Mouse (Mus musculus): ENCODE measurements around the gene Bicd2. TPM values are rescaled to one million over a fixed set of nuclear protein-coding genes. Genes with fewer than 3 reads are reported as not detected.

Bicd2 gene
- total RNA-seq, 2 experiments from 2014 or later, result 14.8 to 26.2 TPM

Other genes starting within 250 kb of the Bicd2 start
- gene Wnk2, start 193.6 kb upstream of the Bicd2 start, total RNA-seq (2014; fragmentation: Nextera tagmentation), result 0.24 TPM in 1 of 2 replicates, not detected in the other
- not detected in 2 replicates for gene Wnk2, start 193.6 kb upstream of the Bicd2 start, total RNA-seq (2017)
- 34.5 and 36.1 TPM in 2 replicates for gene Ninj1, start 154.1 kb upstream of the Bicd2 start, total RNA-seq (2014; fragmentation: Nextera tagmentation)
- gene Ninj1, start 154.1 kb upstream of the Bicd2 start, total RNA-seq (2017), result 18.7 and 18.9 TPM in 2 replicates
- gene Card19, start 125.5 kb upstream of the Bicd2 start, total RNA-seq (2014; fragmentation: Nextera tagmentation), result 6.7 and 25.3 TPM in 2 replicates
- gene Card19, start 125.5 kb upstream of the Bicd2 start, total RNA-seq (2017), result 11.8 and 16.6 TPM in 2 replicates
- 0.70 and 3.1 TPM in 2 replicates for gene Susd3, start 92.9 kb upstream of the Bicd2 start, total RNA-seq (2014; fragmentation: Nextera tagmentation)
- gene Susd3, start 92.9 kb upstream of the Bicd2 start, total RNA-seq (2017), result 1.6 TPM in 1 of 2 replicates, not detected in the other
- 4.5 and 5.0 TPM in 2 replicates for gene Fgd3, start 21.3 kb upstream of the Bicd2 start, total RNA-seq (2014; fragmentation: Nextera tagmentation)
- 4.6 and 5.2 TPM in 2 replicates for gene Fgd3, start 21.3 kb upstream of the Bicd2 start, total RNA-seq (2017)
- gene Ippk, start 79.7 kb downstream of the Bicd2 start, total RNA-seq (2014; fragmentation: Nextera tagmentation), result 8.9 and 9.8 TPM in 2 replicates
- gene Ippk, start 79.7 kb downstream of the Bicd2 start, total RNA-seq (2017), result 13.0 and 13.2 TPM in 2 replicates
- 0.12 and 0.20 TPM in 2 replicates for gene Tes3-ps, start 151.7 kb downstream of the Bicd2 start, total RNA-seq (2014; fragmentation: Nextera tagmentation)
- gene Tes3-ps, start 151.7 kb downstream of the Bicd2 start, total RNA-seq (2017), result 6.5 and 7.0 TPM in 2 replicates
- gene Ecm2, start 163.2 kb downstream of the Bicd2 start, total RNA-seq (2014; fragmentation: Nextera tagmentation), result 0.12 TPM in 1 of 2 replicates, not detected in the other
- gene Ecm2, start 163.2 kb downstream of the Bicd2 start, total RNA-seq (2017), result 0.46 TPM in 1 of 2 replicates, not detected in the other
- gene Aspn, start 202.9 kb downstream of the Bicd2 start, total RNA-seq (2014; fragmentation: Nextera tagmentation), result not detected in 2 replicates
- gene Aspn, start 202.9 kb downstream of the Bicd2 start, total RNA-seq (2017), result not detected in 2 replicates
- not detected in 2 replicates for gene Omd, start 240.9 kb downstream of the Bicd2 start, total RNA-seq (2014; fragmentation: Nextera tagmentation)
- gene Omd, start 240.9 kb downstream of the Bicd2 start, total RNA-seq (2017), result 0.47 TPM in 1 of 2 replicates, not detected in the other

Measured in megakaryocyte-erythroid progenitor cell, adult 5-6 weeks (primary cell).